Mouse (Mus musculus) heart, postnatal 25 days (tissue): ENCODE data around the gene Olfr790. TPM values are rescaled to one million over a fixed set of nuclear protein-coding genes. Genes with fewer than 3 reads are reported as not detected.

Experiments
- DNase-seq: peaks from one replicate; pipeline ENCODE4 v3.0.0; 2022; ENCODE audit warnings: low spot score
- intact Hi-C: fragments of 180-260 bp; cut with DNase I; formaldehyde crosslinking; loops from one replicate; pipeline ENCODE4 v1.15.1; 2025
- total RNA-seq, 2 experiments: library from RNA; stranded (reverse); gene quantifications; 2 replicates each; pipeline ENCODE4 v1.2.3; 2021

The Olfr790 gene
- total RNA-seq = not detected

- intact Hi-C loops = no loop called here
- no peak for DNase-seq
Measured at GRCm38 (mm10) chr10:129498192-129498591, at the start of gene Olfr790. Olfr790 (plus strand) TSS chr10:129498492.

GRCm38 (mm10) chr10:129461562-129461961, 36.7 kb upstream of the Olfr790 start, which contains the start of gene Olfr787:
Olfr787 (plus strand) TSS chr10:129461862.
- intact Hi-C loops = no loop called here
- DNase-seq = no peak

DNA sequence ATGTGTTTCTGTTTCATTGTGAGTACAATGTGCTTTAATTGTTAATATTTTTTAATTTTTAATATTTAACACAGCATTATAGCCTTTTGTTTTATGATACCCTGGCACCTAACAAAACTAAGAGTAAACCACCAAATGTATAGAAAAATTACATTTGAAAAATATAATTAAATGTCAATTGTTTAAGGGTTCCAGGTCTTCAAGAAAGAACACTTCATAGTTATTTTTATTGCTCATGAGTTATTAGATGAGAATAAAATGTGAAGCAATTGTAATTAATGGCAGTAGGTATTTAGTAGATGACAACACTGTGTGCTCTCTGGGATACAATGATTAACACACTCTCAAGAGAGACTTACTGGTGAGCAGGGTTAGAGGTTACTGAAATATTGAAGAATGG, 27.6 kb upstream of the Olfr790 start, which contains the start of gene Olfr788:
Olfr788 (plus strand) TSS at position 301 of the 400 bp plus-strand sequence.
- DNase-seq = no peak
- intact Hi-C loops = no loop called here

DNA sequence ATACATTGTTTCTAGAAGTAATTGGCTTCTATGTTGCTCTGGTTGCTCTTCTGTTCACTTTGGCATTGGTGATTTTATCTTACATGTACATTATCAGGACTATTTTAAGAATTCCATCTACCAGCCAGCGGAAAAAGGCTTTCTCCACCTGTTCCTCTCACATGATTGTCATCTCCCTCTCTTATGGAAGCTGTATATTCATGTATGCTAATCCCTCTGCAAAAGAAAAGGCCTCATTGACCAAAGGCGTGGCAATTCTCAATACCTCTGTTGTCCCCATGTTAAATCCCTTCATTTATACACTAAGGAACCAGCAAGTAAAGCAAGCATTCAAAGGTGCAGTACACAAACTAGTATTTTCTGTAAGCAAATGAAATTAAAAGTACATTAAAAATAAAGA, 25.0 kb upstream of the Olfr790 start:
- intact Hi-C loops = no loop called here
- no peak for DNase-seq

DNA sequence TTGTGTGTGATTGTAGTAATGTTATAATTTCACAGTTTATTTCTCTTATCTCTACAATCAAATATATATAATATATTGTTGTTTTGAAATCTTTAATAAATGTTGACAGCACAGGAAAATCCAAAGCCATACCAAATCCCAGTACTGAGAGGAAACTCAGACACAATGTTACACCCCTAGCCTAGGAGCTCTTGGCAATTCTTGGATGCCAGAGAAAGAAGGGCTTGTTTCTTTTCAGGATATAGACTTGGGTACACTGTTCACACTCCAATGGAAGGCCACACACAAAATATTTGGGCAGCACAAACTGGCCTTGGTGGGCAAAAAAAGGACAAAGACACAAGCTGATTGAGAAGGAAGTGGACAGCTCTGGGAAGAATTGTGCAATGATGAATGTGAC, 24.6 kb upstream of the Olfr790 start:
- DNase-seq = no peak
- intact Hi-C loops = no loop called here

GRCm38 (mm10) chr10:129484452-129484851, 13.8 kb upstream of the Olfr790 start, which contains the start of gene Olfr789:
Olfr789 (plus strand) TSS chr10:129484752.
- intact Hi-C loops = no loop called here
- DNase-seq = no peak

DNA sequence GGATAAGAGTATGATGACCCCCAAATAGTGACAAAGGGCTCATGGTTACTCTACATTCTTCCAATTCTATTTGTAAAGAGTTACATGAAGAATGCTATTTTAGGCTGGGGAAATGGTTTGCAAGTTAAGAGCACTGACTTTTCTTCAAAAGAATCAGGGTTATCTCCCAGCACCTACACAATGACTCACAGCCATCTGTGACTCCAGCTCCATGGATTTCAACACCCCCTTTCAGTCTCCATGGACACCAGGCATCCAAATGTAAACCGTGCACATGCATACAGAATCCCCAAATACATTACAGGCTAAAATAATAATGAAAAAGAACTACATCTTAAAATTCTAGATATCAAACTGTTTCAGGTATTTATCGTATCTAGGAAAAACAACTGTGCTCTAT, 8.2 kb upstream of the Olfr790 start:
- DNase-seq = no peak
- intact Hi-C loops = no loop called here

GRCm38 (mm10) chr10:129521492-129521891, 23.2 kb downstream of the Olfr790 start, which contains the start of gene Olfr791:
Olfr791 (plus strand) TSS chr10:129521792.
- intact Hi-C loops = no loop called here
- no peak for DNase-seq

DNA sequence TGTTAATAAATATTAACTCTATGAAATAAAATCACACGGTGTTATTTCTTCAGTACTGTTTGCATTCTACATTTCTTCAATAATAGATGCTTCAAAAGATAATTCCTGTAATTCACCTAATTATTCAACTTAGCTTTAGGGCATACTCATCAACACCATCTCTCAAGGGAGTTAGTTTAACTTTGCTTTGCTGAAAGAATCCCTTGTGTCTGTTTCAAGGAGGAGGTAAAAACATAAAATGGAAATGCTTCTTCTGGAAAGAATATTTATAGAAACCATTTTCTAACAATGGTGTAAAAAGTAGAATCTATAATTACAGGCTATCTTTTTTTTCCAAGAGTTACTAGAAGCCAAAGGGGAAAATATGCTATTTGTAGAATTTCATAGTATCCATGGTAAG, 40.6 kb downstream of the Olfr790 start, which contains the start of gene Olfr792:
Olfr792 (plus strand) TSS at position 301 of the 400 bp plus-strand sequence.
- no peak for DNase-seq
- intact Hi-C loops = no loop called here

- intact Hi-C loops = no loop called here
- DNase-seq = no peak
Measured at GRCm38 (mm10) chr10:129549354-129549753, 51.1 kb downstream of the Olfr790 start.

Other genes with a start within 250 kb of the Olfr790 start
- not detected for gene Olfr776, start 239.4 kb upstream of the Olfr790 start, total RNA-seq
- gene Olfr777, start 227.0 kb upstream of the Olfr790 start, total RNA-seq = not detected
- not detected for gene Olfr780, start 180.4 kb upstream of the Olfr790 start, total RNA-seq
- gene Olfr781, start 169.6 kb upstream of the Olfr790 start, total RNA-seq = not detected
- gene Olfr782, start 149.6 kb upstream of the Olfr790 start, total RNA-seq = not detected
- gene Olfr784, start 114.4 kb upstream of the Olfr790 start, total RNA-seq = not detected
- gene Olfr785, start 93.1 kb upstream of the Olfr790 start, total RNA-seq = not detected
- gene Olfr786, start 71.2 kb upstream of the Olfr790 start, total RNA-seq = not detected
- gene Olfr787, start 36.6 kb upstream of the Olfr790 start, total RNA-seq = not detected
- not detected for gene Olfr788, start 27.5 kb upstream of the Olfr790 start, total RNA-seq
- gene Olfr789, start 13.7 kb upstream of the Olfr790 start, total RNA-seq = not detected
- gene Olfr791, start 23.3 kb downstream of the Olfr790 start, total RNA-seq = not detected
- gene Olfr792, start 40.7 kb downstream of the Olfr790 start, total RNA-seq = not detected
- gene Olfr794, start 69.2 kb downstream of the Olfr790 start, total RNA-seq = not detected
- not detected for gene Olfr796, start 114.1 kb downstream of the Olfr790 start, total RNA-seq
- gene Olfr798, start 129.4 kb downstream of the Olfr790 start, total RNA-seq = not detected
- not detected for gene Olfr799, start 139.0 kb downstream of the Olfr790 start, total RNA-seq
- gene Olfr800, start 159.2 kb downstream of the Olfr790 start, total RNA-seq = not detected
- gene Olfr801, start 175.4 kb downstream of the Olfr790 start, total RNA-seq = not detected
- gene Olfr802, start 189.7 kb downstream of the Olfr790 start, total RNA-seq = not detected
- not detected for gene Olfr803, start 195.8 kb downstream of the Olfr790 start, total RNA-seq
- gene Olfr804, start 204.7 kb downstream of the Olfr790 start, total RNA-seq = not detected
- gene Olfr805, start 230.9 kb downstream of the Olfr790 start, total RNA-seq = not detected
- gene Olfr806, start 243.4 kb downstream of the Olfr790 start, total RNA-seq = not detected